In the genomic region with DNA sequence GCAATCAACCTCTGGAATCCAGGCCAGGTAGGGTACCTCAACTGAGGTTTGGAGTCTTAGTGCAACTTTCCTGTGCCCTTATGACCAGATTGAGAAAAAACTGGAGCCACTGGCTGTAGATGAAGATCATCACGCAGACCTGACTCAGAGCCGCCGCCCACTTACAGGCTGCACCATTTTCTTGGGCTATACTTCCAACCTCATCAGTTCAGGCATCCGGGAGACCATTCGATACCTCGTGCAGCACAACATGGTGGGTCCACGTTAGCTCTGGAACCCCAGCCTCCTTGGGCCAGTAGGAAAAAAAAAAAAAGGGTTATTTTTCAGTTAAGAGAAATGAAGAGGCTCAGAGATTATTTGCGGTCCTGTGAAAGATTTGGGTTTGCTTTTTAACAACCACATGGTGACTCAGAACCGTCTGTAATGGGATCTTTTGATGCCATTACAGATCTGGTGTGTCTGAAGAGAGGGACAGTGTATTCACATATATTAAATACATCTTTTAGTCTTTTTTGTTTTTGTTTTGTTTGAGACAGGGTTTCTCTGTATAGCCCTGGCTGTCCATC, we compare ENCODE assay signal across 1 mouse cellular context.
A peak's percentile ranks its signal among the peaks of the same experiment; 100 is the strongest.
TF ChIP-seq lines count a peak whose summit lies in the region.

No protein-coding gene starts in this region.

TF ChIP-seq in MEL, 35 proteins besides CTCF, POLR2A, EP300 and RAD21:
- no peak for TF ChIP-seq CHD2 (IDR thresholded peaks at IDR 0.05; ENCODE audit: low read length)
- TF ChIP-seq MYC (IDR thresholded peaks at IDR 0.05; ENCODE audit: low read depth, low read length): 0 out of 2 replicates have a peak, but pooled peaks have one; percentile 18
